Mouse (Mus musculus) forebrain, embryonic 14.5 days (tissue): Measurements from ENCODE around the gene Gstm5. TPM values are rescaled to one million over a fixed set of nuclear protein-coding genes. Genes with fewer than 3 reads are reported as not detected.

Experiments used
- ATAC-seq: fragments of 200-750 bp; cut with Nextera tagmentation; 2 replicates; pipeline ENCODE4 v1.8.0; 2017; ENCODE audit warnings: mild to moderate bottlenecking, moderate library complexity
- DNase-seq: peaks from one replicate; pipeline ENCODE4 v3.0.0-alpha.2; 2015; ENCODE audit warnings: low spot score
- H3K27ac ChIP-seq: fragments of 300-500 bp; sonication (generic); 2 replicates; pipeline ENCODE4 v1.5.1; 2014; ENCODE audit warnings: low read depth, mild to moderate bottlenecking, control low read depth, low read length, moderate library complexity
- H3K27me3 ChIP-seq: fragments of 300-500 bp; sonication (generic); replicated peaks from 2 replicates; pipeline ENCODE4 v1.6.1; 2014; ENCODE audit warnings: low read length, control low read depth, mixed read lengths; ENCODE audit not compliant: control insufficient read depth, insufficient read depth
- H3K36me3 ChIP-seq: fragments of 300-500 bp; sonication (generic); 2 replicates; pipeline ENCODE4 v1.6.1; 2014; ENCODE audit warnings: low read length, control low read depth; ENCODE audit not compliant: control insufficient read depth, insufficient read depth
- H3K4me1 ChIP-seq: fragments of 300-500 bp; sonication (generic); 2 replicates; pipeline ENCODE4 v1.6.1; 2014; ENCODE audit warnings: antibody characterized with exemption, low read length, control low read depth; ENCODE audit not compliant: control insufficient read depth, insufficient read depth
- H3K4me2 ChIP-seq: fragments of 300-500 bp; sonication (generic); 2 replicates; pipeline ENCODE4 v1.6.1; 2014; ENCODE audit warnings: mild to moderate bottlenecking, control low read depth, low read length
- H3K4me3 ChIP-seq: fragments of 300-500 bp; sonication (generic); 2 replicates; pipeline ENCODE4 v1.5.1; 2014; ENCODE audit warnings: low read depth, low read length, control low read depth
- H3K9ac ChIP-seq: fragments of 300-500 bp; sonication (generic); 2 replicates; pipeline ENCODE4 v1.6.1; 2014; ENCODE audit warnings: mild to moderate bottlenecking, low read length, control low read depth, moderate library complexity
- H3K9me3 ChIP-seq: fragments of 300-500 bp; sonication (generic); replicated peaks from 2 replicates; pipeline ENCODE4 v1.6.1; 2016; ENCODE audit warnings: low read length, control low read depth, mixed read lengths; ENCODE audit not compliant: control insufficient read depth
- WGBS: fragments of 180-500 bp; shearing (Covaris S2); extraction: QIAGEN DNeasy Blood & Tissue Kit; methylation state at CpG from one replicate; pipeline ENCODE4 v1.1.7; 2014; 5-methylcytosine and 5-hydroxymethylcytosine counted together
- polyA plus RNA-seq: library from polyadenylated mRNA; unstranded; fragments of >200 nt; fragmentation: Nextera tagmentation; extraction: Ambion mirVana; gene quantifications from 2 replicates; pipeline ENCODE4 v1.2.1, GENCODE M21; 2014

Gene Gstm5
- polyA plus RNA-seq, 1 experiment from 2014 or later = 244 TPM

DNA sequence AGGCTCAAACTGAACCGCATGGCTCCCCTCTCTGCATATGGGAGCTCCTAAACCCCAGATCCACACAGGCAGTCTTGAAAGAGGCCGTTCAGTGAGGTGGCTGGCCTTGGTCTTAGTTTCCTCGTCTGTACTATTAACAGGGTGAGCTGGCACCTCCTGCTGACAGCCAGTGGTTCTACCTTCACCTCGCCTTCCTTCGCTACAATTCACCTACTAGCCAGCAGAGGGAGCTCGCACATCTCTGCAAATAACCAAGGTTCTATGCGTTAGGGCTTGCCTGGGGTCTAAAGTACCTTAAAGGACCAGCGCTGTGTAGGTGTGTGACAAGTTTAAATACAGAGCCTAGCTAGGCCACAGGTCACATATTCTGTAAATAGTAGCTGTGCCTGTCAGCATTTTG lies 28.5 kb upstream of the Gstm5 start:
- 3% methylated on average over 8 of the region's 8 CpGs for WGBS
- no peak overlapping the region for H3K4me2 ChIP-seq
- peak; percentile 94 for DNase-seq

DNA sequence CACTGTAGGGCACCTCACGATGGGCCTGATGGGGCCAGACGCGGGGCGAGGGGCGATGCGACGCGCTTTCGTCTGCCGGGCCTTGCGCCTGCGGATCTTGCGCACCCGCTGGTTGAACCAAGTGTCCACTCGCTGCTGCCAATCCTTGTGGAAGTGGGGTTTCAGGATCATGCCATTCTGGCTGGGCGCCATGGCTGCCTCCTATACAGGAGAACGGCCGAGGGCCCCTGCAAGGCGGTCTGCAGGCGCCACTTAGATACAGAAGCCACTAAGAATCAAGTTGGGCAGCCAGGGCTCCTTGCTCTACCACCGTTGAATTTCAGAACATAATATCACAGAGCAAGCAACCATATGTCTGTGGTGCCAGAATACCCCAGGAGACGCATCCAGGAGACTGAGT lies 27.2 kb upstream of the Gstm5 start:
- DNase-seq (no peak), ATAC-seq (no peak)
- Histone ChIP-seq H3K36me3 (no peaks in the 10 kb centered on the region), H3K9me3 (no peaks in the 10 kb centered on the region), H3K9ac (no peak overlapping the region), H3K4me1 (peaks cover 8% of the 10 kb centered on the region; the same call in 1 of the 2 replicates), H3K27ac (no peak overlapping the region), H3K4me2 (no peak overlapping the region), H3K27me3 (no peaks in the 10 kb centered on the region), H3K4me3 (no peak overlapping the region)
- WGBS = 90% methylated on average over 20 of the region's 22 CpGs

More for the DNA sequence above, 28.5 kb upstream of the Gstm5 start:
- no peak overlapping the region for H3K4me3 ChIP-seq
- H3K27ac ChIP-seq = no peak overlapping the region
- H3K27me3 ChIP-seq = no peaks in the 10 kb centered on the region
- H3K4me1 ChIP-seq = peaks cover 8% of the 10 kb centered on the region; the same call in 1 of the 2 replicates
- no peaks in the 10 kb centered on the region for H3K36me3 ChIP-seq
- no peak overlapping the region for H3K9ac ChIP-seq
- ATAC-seq = peak; percentile 57
- H3K9me3 ChIP-seq = no peaks in the 10 kb centered on the region

DNA sequence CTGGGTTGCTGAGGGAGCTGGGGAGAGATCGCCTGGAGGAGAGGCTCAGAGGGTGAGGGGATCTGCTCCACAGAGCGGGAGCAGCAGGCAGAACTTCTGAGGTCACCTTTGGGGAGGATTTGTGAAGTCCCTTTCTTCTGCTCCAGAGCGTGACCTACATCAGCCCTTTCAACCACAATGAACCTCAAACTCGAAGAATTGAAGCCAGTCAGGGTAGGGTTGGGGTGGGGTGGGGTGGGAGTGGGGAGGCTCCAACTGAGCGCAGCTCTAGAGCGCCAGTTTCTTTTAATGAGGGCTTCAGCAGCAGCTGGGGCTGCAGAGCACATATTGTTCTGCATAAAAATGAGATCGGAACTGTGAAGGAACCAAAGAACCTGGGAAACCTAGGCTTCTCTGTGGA lies 26.5 kb upstream of the Gstm5 start:
- H3K9me3 ChIP-seq = no peaks in the 10 kb centered on the region
- H3K27ac ChIP-seq = no peak overlapping the region
- H3K4me1 ChIP-seq = peaks cover 8% of the 10 kb centered on the region; the same call in 1 of the 2 replicates
- no peaks in the 10 kb centered on the region for H3K27me3 ChIP-seq
- peak; percentile 82 for ATAC-seq
- H3K4me3 ChIP-seq = no peak overlapping the region
- 5% methylated on average over 7 of the region's 7 CpGs for WGBS
- no peak overlapping the region; the same call in 1 of the 2 replicates for H3K9ac ChIP-seq
- H3K36me3 ChIP-seq = no peaks in the 10 kb centered on the region
- peak; percentile 74 for DNase-seq
- no peak overlapping the region for H3K4me2 ChIP-seq

DNA sequence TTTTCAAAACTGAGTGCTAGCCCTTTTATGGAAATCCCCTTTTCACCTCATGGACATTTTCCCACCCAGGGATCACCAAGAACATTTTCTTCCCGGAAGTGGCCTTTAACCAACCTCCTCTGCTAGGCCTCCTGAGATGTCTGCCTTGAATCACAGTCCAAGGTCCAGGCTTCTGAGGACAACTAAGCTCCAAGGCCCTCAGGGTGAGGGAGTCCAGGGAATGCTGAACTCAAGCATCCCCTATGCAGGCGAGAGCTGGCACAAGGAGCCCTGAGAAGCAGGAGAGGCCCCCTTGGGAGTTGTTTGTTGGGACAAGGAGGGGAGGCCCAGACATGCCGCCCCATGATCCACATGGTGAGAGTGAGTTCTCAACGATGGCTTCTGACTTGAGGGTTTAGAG lies 25.7 kb upstream of the Gstm5 start:
- Histone ChIP-seq H3K9ac (no peak overlapping the region), H3K27me3 (no peaks in the 10 kb centered on the region), H3K27ac (no peak overlapping the region), H3K36me3 (no peaks in the 10 kb centered on the region), H3K4me1 (peaks cover 8% of the 10 kb centered on the region; the same call in 1 of the 2 replicates), H3K4me3 (no peak overlapping the region), H3K4me2 (no peak overlapping the region), H3K9me3 (no peaks in the 10 kb centered on the region)
- no peak for ATAC-seq
- WGBS = 70% methylated on average over 4 of the region's 4 CpGs
- no peak for DNase-seq

DNA sequence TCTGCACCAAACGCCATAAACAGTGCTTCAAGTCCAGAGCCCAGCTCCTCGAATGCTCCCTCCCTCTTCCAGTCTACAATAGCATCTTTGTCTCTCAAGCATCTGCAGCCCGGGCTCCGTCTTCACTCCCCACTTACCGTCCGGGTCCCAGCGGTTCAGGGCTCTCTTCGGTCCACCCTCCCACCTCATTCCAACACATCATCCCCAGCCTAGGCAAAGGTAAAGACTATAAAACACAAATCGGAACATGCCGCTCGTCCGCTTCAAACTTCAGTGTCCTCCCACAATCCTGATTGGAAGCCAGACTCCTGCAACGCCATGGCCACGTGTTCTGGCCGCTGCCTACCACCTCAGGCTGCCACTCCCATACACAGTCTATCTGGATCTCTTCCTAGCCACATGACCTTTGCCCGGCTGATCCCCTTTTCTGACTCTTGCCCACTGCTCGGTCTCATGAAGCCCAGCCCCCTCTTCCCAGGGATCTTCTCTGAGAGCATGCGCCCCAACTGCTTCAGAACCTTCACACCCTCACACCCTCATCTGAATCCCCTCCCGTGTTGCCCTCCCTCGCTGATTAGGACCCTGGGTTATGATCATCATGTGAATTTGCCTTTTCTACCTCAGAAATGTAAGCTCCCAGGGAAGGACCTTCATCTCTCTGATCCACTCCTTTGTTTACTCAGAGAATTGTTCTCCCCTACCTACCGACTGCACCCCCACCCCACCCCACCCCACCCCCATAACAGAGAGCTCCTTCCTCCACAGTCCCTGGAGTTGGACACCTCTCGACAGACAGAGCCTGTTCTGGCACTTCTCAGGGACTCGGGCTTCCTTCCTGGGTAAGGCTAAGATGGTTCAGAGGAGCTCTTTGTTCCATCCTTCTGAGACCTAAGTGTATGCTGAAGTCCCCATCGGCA lies 22.0 kb upstream of the Gstm5 start:
- 74% methylated on average over 24 of the region's 24 CpGs for WGBS
- DNase-seq = no peak
- no peaks in the 10 kb centered on the region for H3K36me3 ChIP-seq
- H3K4me3 ChIP-seq = no peak overlapping the region
- H3K9me3 ChIP-seq = no peaks in the 10 kb centered on the region
- no peaks in the 10 kb centered on the region for H3K27me3 ChIP-seq
- no peak overlapping the region for H3K4me2 ChIP-seq
- no peak overlapping the region for H3K27ac ChIP-seq
- H3K4me1 ChIP-seq = peaks cover 8% of the 10 kb centered on the region; the same call in 1 of the 2 replicates
- H3K9ac ChIP-seq = no peak overlapping the region
- no peak for ATAC-seq

DNA sequence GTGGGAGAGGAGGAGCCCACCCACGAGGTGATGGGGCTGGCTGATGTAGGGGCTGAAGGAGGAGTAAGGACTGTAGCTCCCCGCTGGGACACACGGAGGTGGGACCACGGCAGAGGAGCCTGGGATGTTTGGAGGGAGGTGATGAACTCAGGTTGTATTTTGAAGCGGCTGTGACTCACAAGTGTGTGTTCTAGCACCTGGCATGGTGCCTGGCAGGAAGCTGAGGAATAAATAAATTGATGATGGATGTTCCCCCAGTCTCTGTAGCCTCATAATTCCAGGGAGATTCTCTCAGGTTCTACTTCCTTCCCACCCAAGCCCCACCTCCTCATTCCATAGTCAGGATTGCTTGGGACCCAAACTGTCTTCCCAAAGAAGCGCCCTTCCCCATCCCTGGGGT lies 20.4 kb upstream of the Gstm5 start:
- no peak overlapping the region for H3K9ac ChIP-seq
- 77% methylated on average over 6 of the region's 6 CpGs for WGBS

DNA sequence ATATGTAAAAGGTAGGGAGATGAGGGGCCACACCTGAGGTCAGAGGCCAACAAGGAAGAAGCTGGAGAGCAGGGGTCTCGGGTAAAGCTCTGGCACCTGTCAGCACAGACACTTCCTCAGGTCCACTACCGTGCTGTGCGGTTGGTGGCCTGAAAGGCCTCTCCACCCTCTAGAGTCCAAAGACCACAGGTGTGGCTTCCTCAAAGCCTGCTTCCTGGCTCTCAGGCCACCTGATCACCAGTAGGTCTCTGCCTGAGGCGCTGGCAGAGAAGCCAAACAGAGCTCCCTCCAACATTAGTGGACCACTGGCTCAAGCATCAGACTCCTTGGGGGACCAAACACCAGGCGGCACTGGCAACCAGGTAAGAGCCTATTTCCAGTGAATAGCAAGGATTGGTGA lies 18.6 kb upstream of the Gstm5 start, which contains the start of gene Eps8l3:
Eps8l3 (plus strand) TSS at position 225 of the 400 bp plus-strand sequence.
- Histone ChIP-seq H3K27ac (no peak within 1 kb of the TSS), H3K4me3 (no peak within 1 kb of the TSS), H3K27me3 (no peaks in the 10 kb centered on the region), H3K36me3 (no peaks in the 10 kb centered on the region), H3K4me2 (no peak within 1 kb of the TSS), H3K9ac (no peak within 1 kb of the TSS), H3K9me3 (no peaks in the 10 kb centered on the region), H3K4me1 (no peaks in the 10 kb centered on the region)
- DNase-seq = no peak
- WGBS = 84% methylated on average over 5 of the region's 5 CpGs
- ATAC-seq = no peak

More for the DNA sequence above, 20.4 kb upstream of the Gstm5 start:
- H3K9me3 ChIP-seq = no peaks in the 10 kb centered on the region
- ATAC-seq (no peak), DNase-seq (no peak)
- no peak overlapping the region for H3K4me2 ChIP-seq
- no peaks in the 10 kb centered on the region for H3K4me1 ChIP-seq
- no peak overlapping the region for H3K27ac ChIP-seq
- no peaks in the 10 kb centered on the region for H3K27me3 ChIP-seq
- H3K36me3 ChIP-seq = no peaks in the 10 kb centered on the region
- no peak overlapping the region for H3K4me3 ChIP-seq

DNA sequence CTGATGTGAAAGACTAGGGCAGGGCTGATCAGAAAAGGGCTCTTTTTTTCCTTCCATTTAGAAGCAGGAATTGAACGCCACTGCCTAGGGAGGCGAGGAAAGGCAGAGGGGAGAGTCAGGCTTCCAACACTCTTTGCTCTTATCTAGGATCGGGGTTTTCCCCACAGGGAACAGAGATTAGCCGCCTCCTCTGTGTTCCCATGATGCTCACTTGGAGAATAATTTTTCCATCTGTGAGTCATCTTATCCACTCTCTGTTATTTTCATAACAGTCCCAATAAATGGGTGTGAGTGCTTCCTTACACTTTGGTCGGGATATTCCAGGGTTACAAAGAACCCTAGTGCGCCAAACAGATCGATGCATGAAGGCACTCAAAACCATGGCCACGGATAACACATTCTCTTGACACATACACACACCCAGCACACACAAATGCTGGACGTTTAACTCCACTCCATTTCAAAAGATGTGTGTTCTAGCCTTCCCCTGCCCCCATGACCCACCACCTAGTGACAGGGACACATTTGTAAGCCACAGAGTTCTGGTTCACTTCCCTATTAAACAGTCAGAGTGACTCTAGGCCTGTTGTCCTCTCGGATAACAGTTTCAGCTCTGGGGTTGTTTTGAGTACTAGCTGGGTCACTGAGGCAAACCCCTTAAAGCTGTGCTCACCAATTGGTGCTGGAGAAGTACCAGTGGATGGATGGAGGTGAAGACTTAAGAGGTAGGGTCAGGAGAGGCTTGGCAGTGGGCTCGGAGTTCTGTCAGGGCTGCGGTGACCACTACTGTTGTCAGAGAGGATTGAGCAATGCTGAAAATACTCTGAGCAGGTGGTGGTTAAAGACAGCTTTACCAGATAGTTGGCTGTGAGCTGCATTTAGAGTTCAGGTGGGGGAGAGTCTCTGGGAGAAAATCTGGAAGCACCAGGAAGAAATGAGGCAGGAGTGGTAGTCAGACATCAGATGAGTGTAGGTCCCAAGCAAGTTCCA lies 17.6 kb upstream of the Gstm5 start:
- no peak for DNase-seq
- no peak overlapping the region for H3K4me3 ChIP-seq
- no peaks in the 10 kb centered on the region for H3K9me3 ChIP-seq
- WGBS = 88% methylated on average over 12 of the region's 12 CpGs
- H3K4me2 ChIP-seq = no peak overlapping the region
- ATAC-seq = no peak
- no peaks in the 10 kb centered on the region for H3K36me3 ChIP-seq
- no peaks in the 10 kb centered on the region for H3K27me3 ChIP-seq
- H3K9ac ChIP-seq = no peak overlapping the region
- H3K4me1 ChIP-seq = no peaks in the 10 kb centered on the region
- H3K27ac ChIP-seq = no peak overlapping the region
